Mouse (Mus musculus): ENCODE data around the gene Bloc1s6. TPM values are rescaled to one million over a fixed set of nuclear protein-coding genes. Genes with fewer than 3 reads are reported as not detected.
A peak's percentile ranks its signal among the peaks of the same experiment; 100 is the strongest.

Bloc1s6 gene
- 59.2 and 62.6 TPM in 2 replicates for polyA plus RNA-seq (2016; fragmentation: Nextera tagmentation; extraction: Ambion mirVana)

GRCm38 (mm10) chr2:122737894-122738830, at the start of gene Bloc1s6:
Bloc1s6 (plus strand) TSS chr2:122738503.
- Histone ChIP-seq H3K4me3 (peak within 1 kb of the TSS; percentile 88), H3K27ac (peak within 1 kb of the TSS; percentile 95), H3K9me3 (replicated peaks) (no peaks in the 10 kb centered on the region), H3K4me1 (peaks cover 9% of the 10 kb centered on the region), H3K27me3 (ENCODE audit: low read depth, poor library complexity, severe bottlenecking) (peaks cover 11% of the 10 kb centered on the region), H3K36me3 (peaks cover 3% of the 10 kb centered on the region)
- peak; percentile 94 for DNase-seq (ENCODE audit: low spot score)
- WGBS, result under 1% methylated on average over 53 of the region's 59 CpGs

DNA sequence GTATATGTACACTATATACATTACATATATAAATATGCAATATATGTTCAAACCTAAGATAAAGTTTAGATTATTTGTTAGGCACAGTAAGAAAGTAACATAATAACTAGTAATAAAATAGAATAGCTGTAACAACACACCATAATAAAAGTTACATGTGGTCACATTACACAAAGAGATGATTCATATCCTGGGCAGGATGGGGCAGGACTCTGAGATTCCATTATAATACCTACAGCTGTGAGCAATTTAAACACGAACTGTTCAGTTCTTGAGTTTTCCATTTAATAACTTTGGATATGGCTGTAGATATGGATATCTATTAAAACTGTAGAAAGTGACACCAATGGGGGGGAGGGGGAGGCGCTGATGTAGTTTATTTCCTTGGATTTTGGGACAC, 40.8 kb upstream of the Bloc1s6 start:
- 81% methylated on average over 2 of the region's 2 CpGs for WGBS

DNA sequence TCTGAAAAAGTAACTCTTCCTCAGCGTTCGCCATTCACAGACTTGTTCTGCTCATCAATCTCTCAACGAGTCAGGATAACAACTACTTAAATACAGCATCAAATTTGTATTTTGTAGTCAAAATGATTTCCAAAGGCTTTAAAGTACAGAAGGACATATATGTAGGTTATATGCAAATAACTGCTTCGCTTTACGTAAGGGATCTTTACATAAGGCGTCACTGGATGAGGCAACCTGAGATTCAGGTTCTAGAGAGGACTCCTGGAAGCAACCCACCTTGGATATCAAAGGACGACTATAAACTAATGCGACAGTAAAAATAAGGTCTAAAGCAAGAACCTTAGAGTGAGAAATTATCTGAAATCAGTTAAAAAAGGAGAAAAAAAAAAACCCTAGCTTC, 37.3 kb upstream of the Bloc1s6 start:
- H3K27ac ChIP-seq, result no peak overlapping the region
- DNase-seq (ENCODE audit: low spot score), result no peak
- no peaks in the 10 kb centered on the region for H3K36me3 ChIP-seq
- H3K4me1 ChIP-seq, result 0 out of 2 replicates have a peak, but pooled peaks cover 10% of the 10 kb centered on the region
- H3K27me3 ChIP-seq (ENCODE audit: low read depth, poor library complexity, severe bottlenecking), result peaks cover 22% of the 10 kb centered on the region
- H3K4me3 ChIP-seq, result peak overlapping the region; percentile 78; the same call in 1 of the 2 replicates
- WGBS, result 70% methylated on average over 8 of the region's 8 CpGs
- H3K9me3 ChIP-seq (replicated peaks), result no peaks in the 10 kb centered on the region

More for the DNA sequence above, 40.8 kb upstream of the Bloc1s6 start:
- H3K36me3 ChIP-seq, result no peaks in the 10 kb centered on the region
- 0 out of 2 replicates have a peak, but pooled peaks cover 10% of the 10 kb centered on the region for H3K4me1 ChIP-seq
- DNase-seq (ENCODE audit: low spot score), result no peak
- H3K27me3 ChIP-seq (ENCODE audit: low read depth, poor library complexity, severe bottlenecking), result peaks cover 9% of the 10 kb centered on the region
- no peak overlapping the region for H3K4me3 ChIP-seq
- H3K27ac ChIP-seq, result no peak overlapping the region
- H3K9me3 ChIP-seq (replicated peaks), result no peaks in the 10 kb centered on the region

- WGBS, result 1% methylated on average over 15 of the region's 15 CpGs
- peaks cover 22% of the 10 kb centered on the region for H3K27me3 ChIP-seq (ENCODE audit: low read depth, poor library complexity, severe bottlenecking)
- no peaks in the 10 kb centered on the region for H3K36me3 ChIP-seq
Measured at GRCm38 (mm10) chr2:122701871-122702180, 36.5 kb upstream of the Bloc1s6 start.

GRCm38 (mm10) chr2:122702181-122703036, 35.9 kb upstream of the Bloc1s6 start, which contains the start of gene Slc30a4:
Slc30a4 (minus strand) TSS chr2:122702663.
- 0 out of 2 replicates have a peak, but pooled peaks cover 10% of the 10 kb centered on the region for H3K4me1 ChIP-seq
- H3K27ac ChIP-seq, result peak within 1 kb of the TSS; percentile 89
- peaks cover 22% of the 10 kb centered on the region for H3K27me3 ChIP-seq (ENCODE audit: low read depth, poor library complexity, severe bottlenecking)
- H3K4me3 ChIP-seq, result peak within 1 kb of the TSS; percentile 78
- WGBS, result under 1% methylated on average over 101 of the region's 111 CpGs
- H3K9me3 ChIP-seq (replicated peaks), result no peaks in the 10 kb centered on the region
- peak; percentile 86 for DNase-seq (ENCODE audit: low spot score)
- no peaks in the 10 kb centered on the region for H3K36me3 ChIP-seq

More at GRCm38 (mm10) chr2:122701871-122702180, 36.5 kb upstream of the Bloc1s6 start:
- no peak for DNase-seq (ENCODE audit: low spot score)
- Histone ChIP-seq H3K27ac (peak overlapping the region; percentile 89; the same call in 1 of the 2 replicates), H3K4me3 (peak overlapping the region; percentile 78), H3K9me3 (replicated peaks) (no peaks in the 10 kb centered on the region), H3K4me1 (0 out of 2 replicates have a peak, but pooled peaks cover 10% of the 10 kb centered on the region)

DNA sequence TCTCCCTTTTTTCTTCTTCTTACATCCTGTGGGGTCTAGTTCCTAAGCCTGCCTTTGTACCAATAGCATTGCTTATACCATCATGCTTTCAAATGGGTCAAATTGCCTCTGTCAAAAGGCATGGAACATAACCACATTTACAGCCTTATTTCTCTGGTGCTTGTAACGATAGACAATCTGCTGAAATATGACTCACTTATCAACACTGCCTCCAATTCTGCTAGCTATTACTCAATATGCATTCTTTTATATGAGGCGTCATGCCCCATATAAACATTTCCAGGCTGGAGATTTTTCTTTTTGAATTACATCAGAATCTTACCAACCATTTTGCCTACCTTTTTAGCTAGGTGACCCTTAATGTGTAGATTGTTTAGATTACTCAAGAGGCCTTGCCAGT, 33.7 kb upstream of the Bloc1s6 start:
- Histone ChIP-seq H3K4me1 (0 out of 2 replicates have a peak, but pooled peaks cover 10% of the 10 kb centered on the region), H3K4me3 (no peak overlapping the region), H3K27me3 (ENCODE audit: low read depth, poor library complexity, severe bottlenecking) (peaks cover 22% of the 10 kb centered on the region), H3K36me3 (no peaks in the 10 kb centered on the region), H3K27ac (no peak overlapping the region), H3K9me3 (replicated peaks) (no peaks in the 10 kb centered on the region)
- WGBS, result 92% methylated on average over 2 of the region's 2 CpGs
- no peak for DNase-seq (ENCODE audit: low spot score)

DNA sequence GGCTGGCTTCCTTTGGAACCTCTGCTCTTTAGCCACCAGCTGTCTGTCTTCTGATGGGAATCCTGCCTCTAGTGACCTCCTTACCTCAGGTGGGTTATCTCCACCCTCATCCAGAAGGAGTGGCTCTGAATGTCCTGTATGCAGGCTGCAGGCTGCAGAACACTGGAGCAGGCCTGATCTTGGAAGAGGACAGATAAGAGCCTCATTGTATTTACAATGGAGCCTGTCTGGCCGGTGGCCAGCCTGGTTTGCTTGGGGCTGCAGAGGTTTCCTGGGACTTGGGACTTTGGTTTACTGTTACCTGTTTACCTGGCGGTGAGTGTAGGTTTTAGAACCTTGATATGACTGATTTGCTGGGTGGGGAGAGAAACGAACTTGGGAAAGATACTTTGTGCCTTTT, 30.2 kb upstream of the Bloc1s6 start:
- H3K36me3 ChIP-seq, result no peaks in the 10 kb centered on the region
- WGBS, result 67% methylated on average over 3 of the region's 3 CpGs
- no peaks in the 10 kb centered on the region for H3K9me3 ChIP-seq (replicated peaks)
- H3K4me3 ChIP-seq, result no peak overlapping the region
- DNase-seq (ENCODE audit: low spot score), result no peak
- H3K4me1 ChIP-seq, result no peaks in the 10 kb centered on the region
- H3K27me3 ChIP-seq (ENCODE audit: low read depth, poor library complexity, severe bottlenecking), result peaks cover 13% of the 10 kb centered on the region; the same call in 1 of the 2 replicates
- H3K27ac ChIP-seq, result no peak overlapping the region

- H3K36me3 ChIP-seq, result no peaks in the 10 kb centered on the region
- H3K9me3 ChIP-seq (replicated peaks), result no peaks in the 10 kb centered on the region
- 83% methylated on average over 1 of the region's 1 CpGs for WGBS
- H3K4me3 ChIP-seq, result no peak overlapping the region
- H3K27me3 ChIP-seq (ENCODE audit: low read depth, poor library complexity, severe bottlenecking), result 0 out of 2 replicates have a peak, but pooled peaks cover 5% of the 10 kb centered on the region
- no peak overlapping the region for H3K27ac ChIP-seq
- H3K4me1 ChIP-seq, result no peaks in the 10 kb centered on the region
- no peak for DNase-seq (ENCODE audit: low spot score)
Measured at GRCm38 (mm10) chr2:122709156-122709555, 29.1 kb upstream of the Bloc1s6 start.

- no peak for DNase-seq (ENCODE audit: low spot score)
- Histone ChIP-seq H3K4me3 (no peak overlapping the region), H3K9me3 (replicated peaks) (no peaks in the 10 kb centered on the region), H3K27me3 (ENCODE audit: low read depth, poor library complexity, severe bottlenecking) (no peaks in the 10 kb centered on the region), H3K27ac (no peak overlapping the region), H3K4me1 (no peaks in the 10 kb centered on the region), H3K36me3 (no peaks in the 10 kb centered on the region)
- WGBS, result 74% methylated on average over 3 of the region's 3 CpGs
Measured at GRCm38 (mm10) chr2:122711911-122712310, 26.4 kb upstream of the Bloc1s6 start.

- H3K36me3 ChIP-seq, result no peaks in the 10 kb centered on the region
- no peaks in the 10 kb centered on the region for H3K9me3 ChIP-seq (replicated peaks)
- no peak overlapping the region for H3K4me3 ChIP-seq
- no peaks in the 10 kb centered on the region for H3K4me1 ChIP-seq
- 81% methylated on average over 2 of the region's 2 CpGs for WGBS
- no peak overlapping the region for H3K27ac ChIP-seq
- no peaks in the 10 kb centered on the region for H3K27me3 ChIP-seq (ENCODE audit: low read depth, poor library complexity, severe bottlenecking)
- no peak for DNase-seq (ENCODE audit: low spot score)
Measured at GRCm38 (mm10) chr2:122712848-122713247, 25.5 kb upstream of the Bloc1s6 start.

- WGBS, result 72% methylated on average over 5 of the region's 5 CpGs
- no peak for DNase-seq (ENCODE audit: low spot score)
- no peaks in the 10 kb centered on the region for H3K36me3 ChIP-seq
- no peaks in the 10 kb centered on the region for H3K27me3 ChIP-seq (ENCODE audit: low read depth, poor library complexity, severe bottlenecking)
- no peaks in the 10 kb centered on the region for H3K4me1 ChIP-seq
- no peak overlapping the region for H3K4me3 ChIP-seq
- no peak overlapping the region for H3K27ac ChIP-seq
- no peaks in the 10 kb centered on the region for H3K9me3 ChIP-seq (replicated peaks)
Measured at GRCm38 (mm10) chr2:122715148-122715692, 23.1 kb upstream of the Bloc1s6 start.

DNA sequence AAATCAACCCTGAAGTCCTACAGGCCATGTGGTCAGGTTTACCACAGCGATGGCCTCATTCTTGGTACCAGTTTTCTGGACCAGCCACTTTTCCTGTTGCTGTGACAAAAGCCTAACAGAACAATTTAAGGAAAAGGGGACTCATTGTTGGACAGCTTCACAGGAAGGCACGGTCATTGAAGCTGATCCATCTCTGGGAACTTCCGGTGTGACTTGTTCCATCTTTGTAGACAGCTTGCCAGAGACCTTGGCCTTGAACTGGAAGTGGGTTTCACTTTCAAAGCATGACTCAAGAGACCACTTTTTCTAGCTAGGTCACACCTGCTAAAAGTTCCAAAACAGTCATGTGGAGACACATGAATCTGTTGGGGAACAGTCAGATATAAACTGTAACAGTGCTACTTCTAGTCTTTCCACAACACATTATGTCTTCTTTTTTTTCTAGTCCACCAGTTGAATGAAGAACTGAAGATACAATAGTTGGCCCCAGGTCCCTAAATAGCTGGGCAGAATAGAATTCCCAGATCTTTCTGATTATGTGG, 21.9 kb upstream of the Bloc1s6 start:
- no peak for DNase-seq (ENCODE audit: low spot score)
- no peaks in the 10 kb centered on the region for H3K9me3 ChIP-seq (replicated peaks)
- no peaks in the 10 kb centered on the region for H3K4me1 ChIP-seq
- H3K27ac ChIP-seq, result no peak overlapping the region
- no peak overlapping the region for H3K4me3 ChIP-seq
- WGBS, result 90% methylated on average over 3 of the region's 3 CpGs
- H3K36me3 ChIP-seq, result no peaks in the 10 kb centered on the region
- H3K27me3 ChIP-seq (ENCODE audit: low read depth, poor library complexity, severe bottlenecking), result no peaks in the 10 kb centered on the region
